Mouse (Mus musculus): Measurements from ENCODE around the gene Gm21996.
"Not testable (repeated sequence)": the region's sequence is repeated elsewhere in the genome, so short reads cannot be mapped to it uniquely, and the experiment has no call there.

The Gm21996 gene

GRCm38 (mm10) chrY:89745432-89745831, at the start of gene Gm21996:
TSS of gene Gm21996 (minus strand) at chrY:89745532.
- not testable (repeated sequence) for DNase-seq (ENCODE audit: low spot score)

Measured in spleen, adult 12 weeks (tissue).